In the genomic region with DNA sequence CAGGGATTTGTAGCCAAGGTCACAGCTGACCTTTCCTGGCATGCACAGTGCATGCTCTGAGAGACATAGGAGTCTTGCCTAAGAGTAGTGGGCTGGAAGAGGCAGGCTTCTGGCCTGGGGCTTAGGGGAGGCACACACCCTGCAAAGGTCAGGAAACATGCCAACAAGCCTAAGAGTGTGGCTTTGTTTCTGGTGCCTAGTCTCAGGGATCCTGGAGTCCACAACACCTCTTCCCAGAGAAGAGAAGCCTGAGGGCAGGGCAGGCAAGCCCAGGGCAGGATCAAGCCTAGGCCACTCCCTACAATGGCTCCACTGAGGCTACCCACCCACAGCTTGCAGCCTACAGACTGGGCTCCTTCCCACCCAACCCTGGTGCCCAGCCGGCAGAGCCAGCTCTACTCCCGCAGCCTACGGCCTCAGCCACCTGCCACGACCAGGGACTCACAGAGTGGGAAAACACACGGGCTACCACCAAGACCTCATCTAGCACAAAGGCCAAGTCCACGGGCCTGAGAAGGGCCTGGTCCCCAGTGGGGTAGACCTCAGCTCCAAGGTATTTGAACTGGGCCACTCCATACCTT, we compare ENCODE assay signal across 8 mouse cellular contexts. TPM values are rescaled to one million over a fixed set of nuclear protein-coding genes. Genes with fewer than 3 reads are reported as not detected.
DNase-seq lines count a peak whose midpoint lies in the region; ATAC-seq lines count a peak whose summit lies in the region.

No protein-coding gene starts in this region.

- peaks cover 18% of the 10 kb centered on the region for H3K4me1 ChIP-seq in brown adipose tissue, adult 24 weeks (ENCODE audit: control insufficient read depth, insufficient read depth, insufficient read length, low read length)
- H3K4me1 ChIP-seq in heart, embryonic 14.5 days (ENCODE audit: control insufficient read depth in 2 of 2, insufficient read depth in 2 of 2, low read length in 2 of 2) = peaks cover 15 to 17% of the 10 kb centered on the region in 2 experiments
- peaks cover 17% of the 10 kb centered on the region for H3K4me1 ChIP-seq in limb, embryonic 13.5 days
- peaks cover 15% of the 10 kb centered on the region for H3K4me1 ChIP-seq in neural tube, embryonic 14.5 days (ENCODE audit: control insufficient read depth, insufficient read depth, low read length)

- no peaks in the 10 kb centered on the region for H3K9me3 ChIP-seq in heart, embryonic 14.5 days (ENCODE audit: control insufficient read depth, low read length)
- no peaks in the 10 kb centered on the region for H3K9me3 ChIP-seq in limb, embryonic 13.5 days
- no peaks in the 10 kb centered on the region for H3K9me3 ChIP-seq in neural tube, embryonic 14.5 days (ENCODE audit: control insufficient read depth, low read length)

- intact Hi-C loops in left cerebral cortex, postnatal 4 days (cut with DNase I) = no loop called here

- peak overlapping the region; percentile 84 for H3K9ac ChIP-seq in heart, embryonic 14.5 days (ENCODE audit: low read length)
- peak overlapping the region; percentile 85 for H3K9ac ChIP-seq in limb, embryonic 13.5 days
- peak overlapping the region; percentile 94 for H3K9ac ChIP-seq in neural tube, embryonic 14.5 days (replicated peaks; ENCODE audit: low read depth, low read length)

- ATAC-seq in heart, embryonic 14.5 days (ENCODE audit: insufficient number of reproducible peaks, insufficient read depth, low FRiP score, low read depth) = no peak; the same call in 1 of the 2 replicates
- ATAC-seq in limb, embryonic 13.5 days (ENCODE audit: low FRiP score, low read depth) = no peak
- no peak for ATAC-seq in neural tube, embryonic 14.5 days (ENCODE audit: low read depth)

- no peaks in the 10 kb centered on the region for H3K27me3 ChIP-seq in heart, embryonic 14.5 days (ENCODE audit: control insufficient read depth, insufficient read depth, low read length)
- H3K27me3 ChIP-seq in limb, embryonic 13.5 days = no peaks in the 10 kb centered on the region
- no peaks in the 10 kb centered on the region for H3K27me3 ChIP-seq in neural tube, embryonic 14.5 days (ENCODE audit: control insufficient read depth, insufficient read depth, low read length)

- peak; percentile 44 for DNase-seq in ovary, adult 18-20 months (ENCODE audit: low spot score)
- DNase-seq in ovary, postnatal 14 days (ENCODE audit: low spot score) = no peak
- DNase-seq in layer of hippocampus, adult 18-20 months (ENCODE audit: low spot score in 2 of 2) = no peak
- no peak for DNase-seq in left cerebral cortex, postnatal 4 days

- H3K4me2 ChIP-seq in heart, embryonic 14.5 days (ENCODE audit: low read length) = peak overlapping the region; percentile 76
- peak overlapping the region; percentile 94 for H3K4me2 ChIP-seq in limb, embryonic 13.5 days (replicated peaks)
- peak overlapping the region; percentile 58 for H3K4me2 ChIP-seq in neural tube, embryonic 14.5 days (ENCODE audit: low read depth, low read length)

- peak overlapping the region; percentile 94 for H3K4me3 ChIP-seq in brown adipose tissue, adult 24 weeks (ENCODE audit: insufficient read depth, low read depth, low read length)
- H3K4me3 ChIP-seq in heart, embryonic 14.5 days (ENCODE audit: control insufficient read depth in 1 of 2, insufficient read depth in 1 of 2, low read depth in 1 of 2, low read length in 2 of 2) = peak overlapping the region; percentile 52 to 63
- H3K4me3 ChIP-seq in limb, embryonic 13.5 days = peak overlapping the region; percentile 77
- H3K4me3 ChIP-seq in neural tube, embryonic 14.5 days (ENCODE audit: low read depth, low read length) = peak overlapping the region; percentile 82

- WGBS in heart, embryonic 14.5 days = 46% methylated on average over 6 of the region's 6 CpGs
- 72% methylated on average over 6 of the region's 6 CpGs for WGBS in limb, embryonic 13.5 days
- WGBS in neural tube, embryonic 14.5 days = 60% methylated on average over 6 of the region's 6 CpGs

- peak overlapping the region; percentile 90 for H3K27ac ChIP-seq in brown adipose tissue, adult 24 weeks (replicated peaks; ENCODE audit: low read depth, low read length)
- peak overlapping the region; percentile 12 to 71 for H3K27ac ChIP-seq in heart, embryonic 14.5 days (replicated peaks in 1 of 2; ENCODE audit: control insufficient read depth in 1 of 2, insufficient read depth in 1 of 2, low read depth in 2 of 2, low read length in 2 of 2)
- H3K27ac ChIP-seq in limb, embryonic 13.5 days = no peak overlapping the region
- H3K27ac ChIP-seq in neural tube, embryonic 14.5 days (ENCODE audit: low read depth, low read length) = no peak overlapping the region; the same call in 1 of the 2 replicates

- peaks cover 42% of the 10 kb centered on the region for H3K36me3 ChIP-seq in heart, embryonic 14.5 days (ENCODE audit: control insufficient read depth, insufficient read depth, low read length)
- H3K36me3 ChIP-seq in limb, embryonic 13.5 days = peaks cover 41% of the 10 kb centered on the region
- H3K36me3 ChIP-seq in neural tube, embryonic 14.5 days (ENCODE audit: control insufficient read depth, insufficient read depth, low read length) = peaks cover 23% of the 10 kb centered on the region

RNA-seq across cellular contexts. Expression of a gene that starts 1.1 kb away (rescaled TPM):
- 1,099 and 1,150 TPM in 2 replicates for polyA plus RNA-seq in brown adipose tissue, adult 24 weeks (2012; ENCODE audit: insufficient read depth, insufficient read length, missing spikeins)
- 516 and 537 TPM in 2 replicates for polyA plus RNA-seq in heart, embryonic 14.5 days (2014; fragmentation: Nextera tagmentation; extraction: Ambion mirVana)
- 228 and 241 TPM in 2 replicates for polyA plus RNA-seq in limb, embryonic 13.5 days (2015; fragmentation: Nextera tagmentation; extraction: Ambion mirVana)
- polyA plus RNA-seq in neural tube, embryonic 14.5 days (2014; fragmentation: Nextera tagmentation; extraction: Ambion mirVana) = 250 and 288 TPM in 2 replicates
- total RNA-seq in layer of hippocampus, adult 18-20 months (2021) = 100 to 1,000 TPM; 303 to 349 TPM
- total RNA-seq in left cerebral cortex, postnatal 4 days (2021) = 100 to 1,000 TPM; 133 to 157 TPM

RNA-seq across cellular contexts. Expression of a gene that starts 4.2 kb away (rescaled TPM):
- 3.0 and 3.8 TPM in 2 replicates for polyA plus RNA-seq in brown adipose tissue, adult 24 weeks (2012; ENCODE audit: insufficient read depth, insufficient read length, missing spikeins)
- not detected in 2 replicates for polyA plus RNA-seq in heart, embryonic 14.5 days (2014; fragmentation: Nextera tagmentation; extraction: Ambion mirVana)
- polyA plus RNA-seq in limb, embryonic 13.5 days (2015; fragmentation: Nextera tagmentation; extraction: Ambion mirVana) = not detected in 2 replicates
- 2.9 TPM in 1 of 2 replicates, not detected in the other for polyA plus RNA-seq in neural tube, embryonic 14.5 days (2014; fragmentation: Nextera tagmentation; extraction: Ambion mirVana)
- 1 to 10 TPM in 1 of 2 experiments, under 1 TPM in 1; 0.94 to 6.7 TPM for total RNA-seq in layer of hippocampus, adult 18-20 months (2021)
- total RNA-seq in left cerebral cortex, postnatal 4 days (2021) = 1 to 10 TPM in 1 of 2 experiments, not detected in 1; 5.0 TPM

RNA-seq across cellular contexts. Expression of a gene that starts 13.2 kb away (rescaled TPM):
- polyA plus RNA-seq in brown adipose tissue, adult 24 weeks (2012; ENCODE audit: insufficient read depth, insufficient read length, missing spikeins) = 1.5 TPM in 1 of 2 replicates, not detected in the other
- 4.2 and 7.5 TPM in 2 replicates for polyA plus RNA-seq in heart, embryonic 14.5 days (2014; fragmentation: Nextera tagmentation; extraction: Ambion mirVana)
- 1.1 and 1.5 TPM in 2 replicates for polyA plus RNA-seq in limb, embryonic 13.5 days (2015; fragmentation: Nextera tagmentation; extraction: Ambion mirVana)
- 6.0 and 11.2 TPM in 2 replicates for polyA plus RNA-seq in neural tube, embryonic 14.5 days (2014; fragmentation: Nextera tagmentation; extraction: Ambion mirVana)
- 10 to 100 TPM; 36.8 to 37.1 TPM for total RNA-seq in layer of hippocampus, adult 18-20 months (2021)
- 1 to 10 TPM; 6.3 to 9.4 TPM for total RNA-seq in left cerebral cortex, postnatal 4 days (2021)

RNA-seq across cellular contexts. Expression of a gene that starts 47.9 kb away (rescaled TPM):
- polyA plus RNA-seq in brown adipose tissue, adult 24 weeks (2012; ENCODE audit: insufficient read depth, insufficient read length, missing spikeins) = not detected in 2 replicates
- polyA plus RNA-seq in heart, embryonic 14.5 days (2014; fragmentation: Nextera tagmentation; extraction: Ambion mirVana) = not detected in 2 replicates
- 1.2 and 1.4 TPM in 2 replicates for polyA plus RNA-seq in limb, embryonic 13.5 days (2015; fragmentation: Nextera tagmentation; extraction: Ambion mirVana)
- polyA plus RNA-seq in neural tube, embryonic 14.5 days (2014; fragmentation: Nextera tagmentation; extraction: Ambion mirVana) = not detected in 2 replicates
- total RNA-seq in layer of hippocampus, adult 18-20 months (2021) = not detected
- total RNA-seq in left cerebral cortex, postnatal 4 days (2021) = not detected

RNA-seq across cellular contexts. Expression of a gene that starts 54.9 kb away (rescaled TPM):
- polyA plus RNA-seq in brown adipose tissue, adult 24 weeks (2012; ENCODE audit: insufficient read depth, insufficient read length, missing spikeins) = 232 and 484 TPM in 2 replicates
- polyA plus RNA-seq in heart, embryonic 14.5 days (2014; fragmentation: Nextera tagmentation; extraction: Ambion mirVana) = 24.1 and 31.7 TPM in 2 replicates
- polyA plus RNA-seq in limb, embryonic 13.5 days (2015; fragmentation: Nextera tagmentation; extraction: Ambion mirVana) = 45.2 and 47.5 TPM in 2 replicates
- polyA plus RNA-seq in neural tube, embryonic 14.5 days (2014; fragmentation: Nextera tagmentation; extraction: Ambion mirVana) = 1.4 and 4.3 TPM in 2 replicates
- total RNA-seq in layer of hippocampus, adult 18-20 months (2021) = 1 to 10 TPM in 1 of 2 experiments, not detected in 1; 1.2 TPM
- not detected for total RNA-seq in left cerebral cortex, postnatal 4 days (2021)

Comparison
In these comparisons a context has a peak if more than half of its experiments do, and no peak if none do; other contexts are left out.
1. H3K27ac ChIP-seq: peak in brown adipose tissue, adult 24 weeks (single experiment) and heart, embryonic 14.5 days (2 of 2); none in limb, embryonic 13.5 days (single experiment) and neural tube, embryonic 14.5 days (single experiment).
2. Peak in every context shown above with its lines, with median percentiles within 50 percentile points of each other: H3K4me3 ChIP-seq, H3K4me2 ChIP-seq and H3K9ac ChIP-seq.